Mouse (Mus musculus): Measurements from ENCODE around the gene Stap1. TPM values are rescaled to one million over a fixed set of nuclear protein-coding genes. Genes with fewer than 3 reads are reported as not detected.
A peak's percentile ranks its signal among the peaks of the same experiment; 100 is the strongest.

Stap1 gene
- 0.08 TPM for polyA plus RNA-seq (2012; fragmentation: generic; extraction: Trizol)

DNA sequence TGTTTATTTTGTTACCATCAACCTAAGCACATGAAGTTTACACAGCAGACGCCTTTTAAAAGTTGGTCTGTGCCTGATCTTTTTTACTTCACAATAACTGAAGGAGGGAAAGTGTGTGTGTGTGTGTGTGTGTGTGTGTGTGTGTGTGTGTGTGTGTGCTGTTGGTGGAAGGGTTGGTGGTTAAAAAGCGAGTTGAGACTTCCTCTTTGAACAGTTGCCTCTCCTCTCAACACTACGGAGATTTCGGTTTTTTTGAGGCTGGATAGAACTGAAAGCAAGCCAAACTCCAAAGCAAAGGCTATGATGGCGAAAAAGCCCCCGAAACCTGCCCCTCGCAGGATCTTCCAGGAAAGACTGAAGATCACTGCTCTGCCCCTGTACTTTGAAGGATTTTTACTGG is at the start of gene Stap1:
Stap1 (plus strand) TSS at position 209 of the 400 bp plus-strand sequence.
- no peak within 1 kb of the TSS for H3K4me3 ChIP-seq
- no peaks in the 10 kb centered on the region for H3K27me3 ChIP-seq (ENCODE audit: control insufficient read depth, insufficient read depth, insufficient read length)
- TF ChIP-seq TCF12 (IDR thresholded peaks at IDR 0.05; ENCODE audit: insufficient read depth, poor library complexity, severe bottlenecking), result no peak
- no peak for TF ChIP-seq E2F4 (IDR thresholded peaks at IDR 0.05; ENCODE audit: insufficient read depth)
- no peak for TF ChIP-seq CEBPB (IDR thresholded peaks at IDR 0.05; ENCODE audit: insufficient read depth, poor library complexity, severe bottlenecking)
- no peak for TF ChIP-seq POLR2AphosphoS2 (IDR thresholded peaks at IDR 0.05; ENCODE audit: insufficient read length, low read depth)
- TF ChIP-seq MAX (IDR thresholded peaks at IDR 0.05; ENCODE audit: low read depth), result no peak
- no peak for TF ChIP-seq MYOD1 (IDR thresholded peaks at IDR 0.05; ENCODE audit: control insufficient read depth in 1 of 3, insufficient read length in 2 of 3, low read depth in 2 of 3)
- no peak for TF ChIP-seq SRF (IDR thresholded peaks at IDR 0.05; ENCODE audit: control insufficient read depth, insufficient read length, low read depth)
- TF ChIP-seq REST (IDR thresholded peaks at IDR 0.05; ENCODE audit: insufficient read depth, insufficient read length), result no peak
- TF ChIP-seq TCF3 (IDR thresholded peaks at IDR 0.05; ENCODE audit: insufficient read length, low read depth), result no peak
- no peak for TF ChIP-seq POLR2A (IDR thresholded peaks at IDR 0.05; ENCODE audit: insufficient read length, low read depth)
- TF ChIP-seq MYOG (IDR thresholded peaks at IDR 0.05; ENCODE audit: control insufficient read depth in 1 of 3, insufficient read depth in 1 of 3, insufficient read length in 2 of 3, low read depth in 2 of 3), result no peak
- no peak for TF ChIP-seq USF1 (IDR thresholded peaks at IDR 0.05; ENCODE audit: low read depth)
- H3K36me3 ChIP-seq (ENCODE audit: control insufficient read depth, insufficient read depth), result no peaks in the 10 kb centered on the region
- no peak within 1 kb of the TSS for H3K4me2 ChIP-seq (ENCODE audit: low read depth)
- no peaks in the 10 kb centered on the region for H3K79me2 ChIP-seq (ENCODE audit: control insufficient read depth, insufficient read depth)
- H3ac ChIP-seq (ENCODE audit: control insufficient read depth, insufficient read length), result no peak within 1 kb of the TSS

DNA sequence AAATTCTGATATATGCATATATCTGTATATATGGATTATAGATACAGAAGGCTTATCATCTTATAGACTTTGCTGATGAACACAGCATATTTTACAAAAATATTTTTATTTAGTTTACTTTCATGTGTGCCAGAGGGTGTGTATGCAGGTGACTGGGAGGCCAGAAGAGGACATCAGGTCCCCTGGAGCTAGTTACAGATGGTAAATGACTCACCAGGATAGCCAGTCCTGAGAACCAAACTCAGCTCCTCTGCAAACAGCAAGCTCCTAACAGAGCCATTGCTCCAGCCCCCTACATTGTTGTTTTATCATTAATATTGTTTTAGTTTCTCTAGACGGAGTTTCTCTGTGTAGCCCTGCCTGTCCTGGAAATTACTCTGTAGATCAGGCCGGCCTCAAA is 41.7 kb upstream of the Stap1 start:
- no peak overlapping the region for H3ac ChIP-seq (ENCODE audit: control insufficient read depth, insufficient read length)
- no peak overlapping the region for H3K4me2 ChIP-seq (ENCODE audit: low read depth)
- TF ChIP-seq MAX (IDR thresholded peaks at IDR 0.05; ENCODE audit: low read depth) (no peak), MYOD1 (IDR thresholded peaks at IDR 0.05; ENCODE audit: control insufficient read depth in 1 of 3, insufficient read length in 2 of 3, low read depth in 2 of 3) (no peak), E2F4 (IDR thresholded peaks at IDR 0.05; ENCODE audit: insufficient read depth) (no peak), SRF (IDR thresholded peaks at IDR 0.05; ENCODE audit: control insufficient read depth, insufficient read length, low read depth) (no peak), TCF3 (IDR thresholded peaks at IDR 0.05; ENCODE audit: insufficient read length, low read depth) (no peak), TCF12 (IDR thresholded peaks at IDR 0.05; ENCODE audit: insufficient read depth, poor library complexity, severe bottlenecking) (no peak), USF1 (IDR thresholded peaks at IDR 0.05; ENCODE audit: low read depth) (no peak)
- no peak overlapping the region for H3K4me3 ChIP-seq
- no peaks in the 10 kb centered on the region for H3K79me2 ChIP-seq (ENCODE audit: control insufficient read depth, insufficient read depth)
- peaks cover 35% of the 10 kb centered on the region for H3K36me3 ChIP-seq (ENCODE audit: control insufficient read depth, insufficient read depth)
- no peaks in the 10 kb centered on the region for H3K27me3 ChIP-seq (ENCODE audit: control insufficient read depth, insufficient read depth, insufficient read length)

DNA sequence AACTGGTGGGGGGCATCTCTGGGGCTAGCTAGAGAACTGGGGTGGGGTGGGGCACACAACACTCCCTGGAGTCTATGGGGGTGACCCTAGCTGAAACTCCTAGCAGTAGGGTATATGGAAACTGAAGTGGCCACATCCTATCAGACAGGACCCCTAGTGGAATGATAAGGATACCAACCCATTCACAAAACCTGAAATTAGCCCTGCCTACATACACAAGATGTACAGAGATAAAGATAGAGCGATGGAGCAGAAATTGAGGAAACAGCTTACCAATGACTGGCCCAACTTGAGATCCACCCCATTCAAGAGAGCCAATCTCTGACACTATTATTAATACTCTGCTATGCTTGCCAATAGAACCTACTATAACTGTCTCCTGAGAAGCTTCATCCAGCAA is 8.0 kb upstream of the Stap1 start:
- Histone ChIP-seq H3K36me3 (ENCODE audit: control insufficient read depth, insufficient read depth) (peaks cover 3% of the 10 kb centered on the region), H3K27me3 (ENCODE audit: control insufficient read depth, insufficient read depth, insufficient read length) (no peaks in the 10 kb centered on the region), H3ac (ENCODE audit: control insufficient read depth, insufficient read length) (no peak overlapping the region), H3K4me3 (peak overlapping the region; percentile 67), H3K79me2 (ENCODE audit: control insufficient read depth, insufficient read depth) (peaks cover 39% of the 10 kb centered on the region), H3K4me2 (ENCODE audit: low read depth) (peak overlapping the region; percentile 74)
- TF ChIP-seq E2F4 (IDR thresholded peaks at IDR 0.05; ENCODE audit: insufficient read depth) (no peak), POLR2AphosphoS2 (IDR thresholded peaks at IDR 0.05; ENCODE audit: insufficient read length, low read depth) (no peak), TCF3 (IDR thresholded peaks at IDR 0.05; ENCODE audit: insufficient read length, low read depth) (no peak), USF1 (IDR thresholded peaks at IDR 0.05; ENCODE audit: low read depth) (no peak), POLR2A (IDR thresholded peaks at IDR 0.05; ENCODE audit: insufficient read length, low read depth) (no peak), REST (IDR thresholded peaks at IDR 0.05; ENCODE audit: insufficient read depth, insufficient read length) (no peak), SRF (IDR thresholded peaks at IDR 0.05; ENCODE audit: control insufficient read depth, insufficient read length, low read depth) (no peak), CEBPB (IDR thresholded peaks at IDR 0.05; ENCODE audit: insufficient read depth, poor library complexity, severe bottlenecking) (no peak), MAX (IDR thresholded peaks at IDR 0.05; ENCODE audit: low read depth) (no peak), MYOG (IDR thresholded peaks at IDR 0.05; ENCODE audit: control insufficient read depth in 1 of 3, insufficient read depth in 1 of 3, insufficient read length in 2 of 3, low read depth in 2 of 3) (no peak), TCF12 (IDR thresholded peaks at IDR 0.05; ENCODE audit: insufficient read depth, poor library complexity, severe bottlenecking) (no peak)

DNA sequence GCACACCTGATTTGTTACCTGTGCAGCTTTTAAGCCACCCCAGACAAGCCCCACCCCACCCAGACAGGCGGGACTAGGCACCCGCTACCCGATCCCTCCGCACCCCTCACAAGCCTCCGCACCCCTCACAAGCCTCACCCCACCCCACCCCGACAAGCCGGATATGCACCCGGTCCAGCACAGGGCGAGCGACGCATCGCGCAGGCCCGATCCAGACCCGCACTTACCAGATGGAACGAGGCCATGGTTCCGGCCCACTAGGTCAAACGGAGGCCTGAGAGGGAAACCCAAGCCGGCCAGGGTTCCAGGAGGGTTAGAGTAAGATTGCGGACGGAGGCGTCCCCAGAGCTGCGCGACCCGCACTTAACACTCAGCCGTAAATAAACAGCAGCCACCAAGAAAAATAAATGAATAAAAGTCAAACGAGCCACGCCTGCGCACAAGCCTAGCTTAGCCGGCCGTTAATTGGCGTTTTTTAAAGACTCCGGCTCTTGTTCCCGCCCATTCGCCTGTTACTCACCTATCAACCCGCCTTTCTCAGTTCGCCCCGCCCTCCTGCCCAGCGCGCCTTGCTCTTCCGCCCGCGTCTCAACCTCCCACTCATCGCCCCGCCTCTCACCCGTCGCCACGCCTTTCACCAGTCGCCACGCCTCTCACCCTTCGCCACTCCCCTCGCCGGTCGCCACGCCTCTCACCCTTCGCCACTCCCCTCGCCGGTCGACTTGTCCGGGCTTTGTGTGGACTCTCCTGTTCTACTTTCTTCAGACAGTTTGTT is 6.3 kb upstream of the Stap1 start, which contains the start of gene Cenpc1:
Cenpc1 (minus strand) TSS at position 483 of the 775 bp plus-strand sequence.
- Histone ChIP-seq H3K27me3 (ENCODE audit: control insufficient read depth, insufficient read depth, insufficient read length) (no peaks in the 10 kb centered on the region), H3K4me2 (ENCODE audit: low read depth) (peak within 1 kb of the TSS; percentile 96), H3K79me2 (ENCODE audit: control insufficient read depth, insufficient read depth) (peaks cover 39% of the 10 kb centered on the region), H3K36me3 (ENCODE audit: control insufficient read depth, insufficient read depth) (no peaks in the 10 kb centered on the region), H3K4me3 (peak within 1 kb of the TSS; percentile 67), H3ac (ENCODE audit: control insufficient read depth, insufficient read length) (peak within 1 kb of the TSS; percentile 0)
- TF ChIP-seq USF1 (IDR thresholded peaks at IDR 0.05; ENCODE audit: low read depth) (no peak), POLR2A (IDR thresholded peaks at IDR 0.05; ENCODE audit: insufficient read length, low read depth) (peak; percentile 68)

Data from myocyte (in vitro differentiated cells).